Mouse (Mus musculus) heart, adult 9 months (tissue): ENCODE results near the gene Atp2b2.
A peak's percentile ranks its signal among the peaks of the same experiment; 100 is the strongest.

Experiments
- DNase-seq, 2 experiments: peaks; one replicate each; pipeline ENCODE4 v3.0.0; 2022; ENCODE audit warnings: low spot score in 2 of 2

Gene Atp2b2

DNA sequence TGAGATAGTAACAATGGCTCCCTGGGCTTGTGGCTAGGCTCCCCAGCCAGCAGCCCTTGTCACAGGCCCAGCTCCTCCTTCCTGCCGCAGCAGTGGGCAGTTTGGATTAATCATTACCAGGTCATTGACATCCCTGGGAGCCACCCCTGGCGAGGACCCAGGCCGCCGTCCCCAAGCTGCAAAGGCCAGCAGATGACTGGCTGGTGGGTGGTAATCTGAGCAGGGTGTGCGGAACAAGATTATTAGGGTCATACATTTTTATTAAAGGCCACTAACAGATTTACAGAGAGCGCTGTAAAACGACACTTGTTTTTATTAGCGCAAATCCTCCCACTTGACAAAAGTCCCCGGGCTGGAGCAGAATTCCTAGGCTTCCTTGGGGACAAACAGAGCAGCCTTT, 29.6 kb downstream of the Atp2b2 start:
- no peak for DNase-seq

DNA sequence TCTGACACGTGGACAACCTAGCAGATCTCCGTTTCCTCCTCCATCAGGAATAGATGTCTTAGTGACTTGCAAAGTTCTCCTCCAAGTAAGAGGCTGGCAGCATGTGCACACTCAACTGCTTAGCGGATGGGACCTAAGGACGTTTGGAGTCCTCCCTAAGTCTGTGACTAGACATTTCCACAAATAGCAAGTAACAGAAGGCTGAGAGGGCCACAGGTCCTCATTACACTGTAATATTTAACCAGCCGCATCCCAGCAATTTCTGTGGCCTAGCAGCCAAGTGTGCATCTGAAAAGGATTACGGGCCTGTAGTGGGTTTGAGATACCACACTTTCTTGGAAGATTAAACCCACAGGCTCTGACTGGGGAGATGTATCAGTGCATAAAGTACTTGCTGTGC, 30.4 kb downstream of the Atp2b2 start:
- no peak for DNase-seq

- DNase-seq, result no peak
Observed at GRCm38 (mm10) chr6:114003796-114004195, 38.6 kb downstream of the Atp2b2 start.

DNA sequence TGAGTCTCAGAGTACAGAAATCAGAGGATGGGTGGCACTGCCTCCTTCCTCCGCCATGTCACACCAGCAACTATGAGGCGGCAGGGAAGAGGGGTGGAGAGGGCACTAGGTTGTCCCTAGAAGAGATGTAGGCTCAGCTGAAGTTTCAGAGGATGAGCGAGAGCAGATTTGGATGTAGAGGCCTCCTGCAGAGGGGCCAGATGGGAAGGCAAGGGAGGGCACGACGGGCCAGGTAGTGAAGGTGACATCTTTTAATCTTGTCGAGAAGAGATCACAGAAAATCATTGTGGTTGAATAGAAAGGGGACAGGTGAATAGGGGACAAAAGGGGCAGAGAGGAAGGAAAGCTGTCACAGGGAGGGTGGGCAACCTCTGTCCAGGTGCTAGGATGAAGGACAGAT, 41.5 kb downstream of the Atp2b2 start:
- no peak for DNase-seq

- DNase-seq, result no peak
Observed at GRCm38 (mm10) chr6:114000304-114000703, 42.1 kb downstream of the Atp2b2 start.

DNA sequence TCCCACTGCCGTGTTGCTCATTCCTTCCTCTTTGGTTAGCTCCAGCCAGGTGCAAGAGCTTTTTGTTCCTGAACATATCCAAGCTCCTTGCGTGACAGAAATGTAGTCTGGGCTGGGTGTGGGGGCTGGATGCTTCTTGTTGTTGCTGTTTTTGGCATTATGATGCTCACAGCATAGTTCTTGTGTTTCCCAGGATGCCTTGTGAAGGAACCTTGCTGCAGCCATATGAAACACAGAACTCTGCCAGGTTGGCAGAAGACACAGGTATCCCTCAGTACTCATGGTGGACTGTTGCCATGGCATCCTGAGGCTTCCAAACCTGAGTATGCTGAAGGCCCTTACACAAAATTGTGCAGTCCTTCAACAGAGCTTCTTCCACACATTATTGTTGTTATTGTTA, 44.0 kb downstream of the Atp2b2 start:
- DNase-seq, result no peak

GRCm38 (mm10) chr6:113994176-113994575, 48.2 kb downstream of the Atp2b2 start:
- DNase-seq, result no peak

- DNase-seq, result no peak
Observed at GRCm38 (mm10) chr6:113992101-113992500, 50.3 kb downstream of the Atp2b2 start.

- DNase-seq, result peak in 1 of 2 experiments; percentile 6
Observed at GRCm38 (mm10) chr6:113991482-113991881, 50.9 kb downstream of the Atp2b2 start.

- no peak for DNase-seq
Observed at GRCm38 (mm10) chr6:113990044-113990443, 52.4 kb downstream of the Atp2b2 start.

GRCm38 (mm10) chr6:113988521-113988920, 53.9 kb downstream of the Atp2b2 start:
- DNase-seq, result no peak

- no peak for DNase-seq
Observed at GRCm38 (mm10) chr6:113986671-113987070, 55.7 kb downstream of the Atp2b2 start.

DNA sequence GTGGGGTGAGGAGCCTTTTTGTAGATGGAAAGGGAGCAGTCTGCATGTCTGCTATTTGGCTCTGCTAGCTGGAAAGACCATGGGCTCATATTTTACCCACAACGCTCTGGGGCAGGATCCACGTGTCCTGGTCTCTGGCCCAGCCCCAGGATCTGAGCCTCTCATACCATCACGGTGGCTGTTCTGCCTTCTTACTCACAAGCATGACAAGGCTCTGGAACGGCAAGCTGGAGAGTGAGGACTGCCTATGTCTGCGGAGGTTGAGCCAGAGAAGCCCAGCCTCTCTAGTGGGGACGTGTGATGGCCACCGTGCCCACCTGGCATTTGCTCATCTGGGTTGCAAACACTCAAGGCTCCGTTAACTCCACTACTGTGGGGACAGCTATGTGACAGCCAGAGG, 63.7 kb downstream of the Atp2b2 start:
- DNase-seq, result no peak

GRCm38 (mm10) chr6:113978091-113978650, 64.2 kb downstream of the Atp2b2 start:
- DNase-seq, result peak in 1 of 2 experiments; percentile 24

- no peak for DNase-seq
Observed at GRCm38 (mm10) chr6:113970900-113971299, 71.5 kb downstream of the Atp2b2 start.

- DNase-seq, result no peak
Observed at GRCm38 (mm10) chr6:113970464-113970863, 71.9 kb downstream of the Atp2b2 start.

DNA sequence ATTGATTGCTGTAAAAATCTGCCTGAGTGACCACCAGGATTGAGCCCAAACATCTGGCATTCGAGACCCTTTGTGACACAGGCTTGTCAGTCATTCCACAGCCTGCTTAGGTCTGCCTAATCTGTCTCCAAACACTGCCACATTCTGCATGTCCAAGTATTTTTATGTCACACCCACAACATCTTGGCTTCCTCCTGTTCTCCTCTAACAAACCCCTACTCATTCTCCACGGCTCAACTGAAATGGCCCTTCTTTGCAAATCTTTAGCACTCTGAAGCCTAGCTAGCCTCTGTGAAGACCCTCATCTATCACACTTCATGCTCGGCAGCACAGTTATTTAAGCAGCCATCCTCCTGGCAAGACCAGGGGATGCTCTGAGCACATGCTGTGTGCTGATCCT, 72.7 kb downstream of the Atp2b2 start:
- no peak for DNase-seq

DNA sequence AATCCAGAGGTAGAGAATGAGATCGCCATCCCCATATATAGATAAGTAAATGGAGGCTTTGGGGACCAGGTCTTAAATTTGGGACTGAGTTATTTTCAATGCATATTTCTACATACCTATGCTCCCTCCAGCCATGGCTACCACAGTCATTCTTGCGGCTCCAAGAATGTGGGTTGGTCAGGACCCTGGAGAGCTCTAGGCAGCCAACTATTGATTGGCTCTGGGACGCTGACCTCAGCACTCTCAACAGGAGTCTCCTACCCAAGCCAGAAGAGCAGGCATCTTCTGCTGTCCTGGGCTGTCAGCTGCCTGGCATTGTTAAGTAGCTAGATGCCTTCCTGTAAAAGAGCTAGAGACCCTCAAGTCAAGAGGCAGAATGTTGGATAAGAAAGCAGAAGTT, 79.6 kb downstream of the Atp2b2 start:
- no peak for DNase-seq

GRCm38 (mm10) chr6:113961658-113962057, 80.8 kb downstream of the Atp2b2 start:
- no peak for DNase-seq

- no peak for DNase-seq
Observed at GRCm38 (mm10) chr6:113959336-113959735, 83.1 kb downstream of the Atp2b2 start.

DNA sequence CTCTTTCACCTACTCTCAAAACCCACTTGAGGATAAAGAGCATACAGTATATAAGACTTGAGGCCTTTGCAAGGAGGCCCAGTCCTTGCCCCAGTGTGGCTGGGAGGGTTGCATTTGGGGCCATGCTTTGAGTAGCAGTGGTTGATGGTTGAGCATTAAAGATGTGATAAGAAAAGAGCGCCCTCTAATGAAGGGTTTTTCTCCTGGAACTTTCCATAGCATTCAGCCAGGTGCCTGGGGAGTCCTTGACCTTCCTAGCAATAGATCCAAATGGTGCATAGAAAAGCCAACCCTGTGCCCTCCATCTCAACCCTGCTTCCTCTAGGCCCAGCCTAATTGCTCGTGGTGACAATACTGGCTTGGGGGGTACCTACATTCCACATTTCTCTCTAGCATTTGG, 83.7 kb downstream of the Atp2b2 start:
- DNase-seq, result no peak

GRCm38 (mm10) chr6:113958003-113958402, 84.4 kb downstream of the Atp2b2 start:
- no peak for DNase-seq

DNA sequence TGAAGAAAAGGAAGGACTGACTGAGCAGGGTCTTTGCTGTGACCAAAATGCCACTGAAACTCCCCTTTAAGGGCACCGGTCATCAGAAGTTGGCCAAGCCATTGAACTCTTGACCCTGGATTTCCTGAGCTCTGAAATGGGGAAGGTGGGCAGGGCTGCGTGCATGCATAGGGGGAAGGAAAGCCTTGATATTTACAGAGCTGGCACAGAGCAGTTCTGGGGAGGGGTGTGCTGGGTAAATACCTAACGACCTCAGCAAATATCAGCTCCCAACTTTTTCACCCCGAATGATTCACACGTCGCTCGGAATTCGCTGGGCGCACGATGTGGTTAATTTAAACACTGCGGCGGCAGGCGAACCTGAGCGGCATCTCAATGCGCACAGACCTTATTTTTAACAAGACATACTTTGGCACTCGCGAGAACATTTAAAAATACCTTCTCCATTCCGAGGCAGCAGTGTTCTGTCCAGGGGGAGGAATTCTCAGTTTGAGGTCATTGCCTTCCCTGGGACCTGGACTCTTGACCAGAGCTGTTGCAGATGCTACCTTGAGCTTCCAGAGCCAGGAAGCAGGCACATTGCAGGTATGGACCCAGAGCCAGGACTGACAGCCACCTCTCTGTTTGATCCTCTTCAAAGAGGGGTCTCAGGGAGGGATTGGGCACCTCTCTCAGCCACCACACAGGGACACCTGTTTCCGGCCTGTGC, 85.0 kb downstream of the Atp2b2 start:
- DNase-seq, result no peak

DNA sequence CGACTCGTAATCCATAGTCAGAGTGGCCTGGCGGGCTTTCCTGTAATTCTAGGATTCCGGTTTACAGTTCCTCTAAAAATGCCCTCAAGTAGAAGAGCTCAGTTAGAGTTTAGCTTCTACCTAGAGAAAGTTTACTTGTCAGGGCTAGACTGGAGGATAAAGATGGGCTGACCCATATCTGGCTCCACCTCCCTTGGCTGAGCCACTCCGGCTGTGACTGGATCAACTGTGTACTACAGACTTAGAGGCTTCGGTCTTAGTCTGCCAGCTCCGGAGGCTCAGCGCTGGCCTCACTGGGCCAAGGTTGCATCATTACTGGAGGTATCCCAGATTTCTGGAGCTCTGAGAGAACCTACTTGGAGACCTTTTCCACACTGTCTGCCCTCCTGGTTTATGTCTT, 94.9 kb downstream of the Atp2b2 start:
- DNase-seq, result peak in 1 of 2 experiments; percentile 8
